Mouse (Mus musculus) v-Abl transformed pro-B cells (cell line): ENCODE results near the gene Dock8.

Experiments
- in situ Hi-C, 2 experiments: fragments of 400-800 bp; cut with MboI; formaldehyde crosslinking; loops; one replicate each; pipeline ENCODE4 v1.15.1; 2025; ENCODE audit not compliant: unreplicated experiment in 2 of 2

Gene Dock8

GRCm38 (mm10) chr19:24999201-24999886 lies at the start of gene Dock8:
Gene Dock8, plus strand, starts transcription at chr19:24999534.
- in situ Hi-C loops = no loop called here

GRCm38 (mm10) chr19:24958531-24958930 lies 40.8 kb upstream of the Dock8 start:
- in situ Hi-C loops = loop anchor here (5.0 to 10.0 kb wide), 4 partner anchors 376 to 666 kb away; no protein-coding TSS in a partner anchor

- in situ Hi-C loops = loop anchor here in 1 of 2 experiments (10.0 kb wide), 1 partner anchor 103 kb away; no protein-coding TSS in a partner anchor
These were observed 38.0 kb upstream of the Dock8 start, which contains the start of gene Cbwd1 for GRCm38 (mm10) chr19:24961172-24961962. Gene Cbwd1, minus strand, starts transcription at chr19:24961610.

GRCm38 (mm10) chr19:24966203-24966602 lies 33.1 kb upstream of the Dock8 start:
- in situ Hi-C loops = loop anchor here in 1 of 2 experiments (10.0 kb wide), 1 partner anchor 99 kb away; no protein-coding TSS in a partner anchor

- in situ Hi-C loops = loop anchor here in 1 of 2 experiments (10.0 kb wide), 1 partner anchor 98 kb away; no protein-coding TSS in a partner anchor
These were observed 32.4 kb upstream of the Dock8 start for GRCm38 (mm10) chr19:24966941-24967340.

- in situ Hi-C loops = loop anchor here in 1 of 2 experiments (5.0 kb wide), 1 partner anchor 81 kb away; no protein-coding TSS in a partner anchor
These were observed 28.0 kb upstream of the Dock8 start for GRCm38 (mm10) chr19:24971307-24971706.

GRCm38 (mm10) chr19:24972701-24973390 lies 26.5 kb upstream of the Dock8 start:
- in situ Hi-C loops = loop anchor here in 1 of 2 experiments (5.0 kb wide), 1 partner anchor 79 kb away; no protein-coding TSS in a partner anchor

- in situ Hi-C loops = no loop called here
These were observed 21.3 kb upstream of the Dock8 start for GRCm38 (mm10) chr19:24977991-24978390.

GRCm38 (mm10) chr19:24978852-24979842 lies 20.2 kb upstream of the Dock8 start:
- in situ Hi-C loops = no loop called here

- in situ Hi-C loops = loop anchor here in 1 of 2 experiments (10.0 kb wide), 1 partner anchor 64 kb away; no protein-coding TSS in a partner anchor
These were observed 18.0 kb upstream of the Dock8 start for GRCm38 (mm10) chr19:24981294-24981693.

- in situ Hi-C loops = loop anchor here in 1 of 2 experiments (10.0 kb wide), 1 partner anchor 62 kb away; no protein-coding TSS in a partner anchor
These were observed 16.3 kb upstream of the Dock8 start for GRCm38 (mm10) chr19:24983050-24983449.

- in situ Hi-C loops = loop anchor here in 1 of 2 experiments (10.0 kb wide), 1 partner anchor 61 kb away; no protein-coding TSS in a partner anchor
These were observed 15.4 kb upstream of the Dock8 start for GRCm38 (mm10) chr19:24983857-24984498.

- in situ Hi-C loops = loop anchor here in 1 of 2 experiments (10.0 kb wide), 1 partner anchor 60 kb away; no protein-coding TSS in a partner anchor
These were observed 14.3 kb upstream of the Dock8 start for GRCm38 (mm10) chr19:24985045-24985444.

- in situ Hi-C loops = loop anchor here in 1 of 2 experiments (10.0 kb wide), 1 partner anchor 57 kb away; no protein-coding TSS in a partner anchor
These were observed 12.0 kb upstream of the Dock8 start for GRCm38 (mm10) chr19:24987355-24987754.

GRCm38 (mm10) chr19:24988831-24989230 lies 10.5 kb upstream of the Dock8 start:
- in situ Hi-C loops = loop anchor here in 1 of 2 experiments (10.0 kb wide), 1 partner anchor 56 kb away; no protein-coding TSS in a partner anchor

GRCm38 (mm10) chr19:24990138-24990822 lies 9.1 kb upstream of the Dock8 start:
- in situ Hi-C loops = no loop called here

GRCm38 (mm10) chr19:24993526-24993925 lies 5.8 kb upstream of the Dock8 start:
- in situ Hi-C loops = no loop called here

GRCm38 (mm10) chr19:24994900-24995299 lies 4.4 kb upstream of the Dock8 start:
- in situ Hi-C loops = no loop called here
